Mouse (Mus musculus) testis, adult 2 months (tissue): ENCODE data around the gene Saal1. TPM values are rescaled to one million over a fixed set of nuclear protein-coding genes. Genes with fewer than 3 reads are reported as not detected.
"Not testable (repeated sequence)": the region's sequence is repeated elsewhere in the genome, so short reads cannot be mapped to it uniquely, and the experiment has no call there.

Source experiments
- H3K27ac ChIP-seq: fragments of 200-500 bp; 2 replicates; pipeline ENCODE4 v1.5.1; 2012; ENCODE audit warnings: low read depth, low read length; ENCODE audit not compliant: control insufficient read depth, insufficient read depth
- H3K27me3 ChIP-seq: fragments of 200-500 bp; 2 replicates; pipeline ENCODE4 v1.6.1; 2012; ENCODE audit warnings: mild to moderate bottlenecking, low read length, moderate library complexity; ENCODE audit not compliant: control insufficient read depth, insufficient read depth
- H3K36me3 ChIP-seq: fragments of 200-500 bp; 2 replicates; pipeline ENCODE4 v1.6.1; 2012; ENCODE audit warnings: mild to moderate bottlenecking, low read length; ENCODE audit not compliant: control insufficient read depth, insufficient read depth
- H3K4me1 ChIP-seq: fragments of 200-500 bp; 2 replicates; pipeline ENCODE4 v1.6.1; 2012; ENCODE audit warnings: low read length; ENCODE audit not compliant: control insufficient read depth, insufficient read depth
- H3K4me3 ChIP-seq: fragments of 200-500 bp; 2 replicates; pipeline ENCODE4 v1.5.1; 2012; ENCODE audit warnings: low read depth, mild to moderate bottlenecking, low read length, moderate library complexity, mixed read lengths; ENCODE audit not compliant: control insufficient read depth
- CTCF ChIP-seq: fragments of 200-500 bp; IDR thresholded peaks from 2 replicates; pipeline ENCODE4 v1.5.1; 2012; ENCODE audit warnings: low read depth, mild to moderate bottlenecking, inconsistent platforms, low read length, moderate library complexity; ENCODE audit not compliant: control insufficient read depth, insufficient read depth, insufficient replicate concordance
- POLR2A ChIP-seq: fragments of 200-500 bp; IDR thresholded peaks from 2 replicates; pipeline ENCODE4 v1.6.1; 2012; ENCODE audit warnings: low read depth, mild to moderate bottlenecking, inconsistent platforms, low read length, moderate library complexity; ENCODE audit not compliant: control insufficient read depth
- polyA plus RNA-seq: library from polyadenylated mRNA; depleted of rRNA; stranded (reverse); fragments of >200 nt; gene quantifications from 2 replicates; pipeline ENCODE4 v1.2.3, GENCODE M21; 2012

Saal1 gene
- polyA plus RNA-seq, 1 experiment, result 9.5 TPM

DNA sequence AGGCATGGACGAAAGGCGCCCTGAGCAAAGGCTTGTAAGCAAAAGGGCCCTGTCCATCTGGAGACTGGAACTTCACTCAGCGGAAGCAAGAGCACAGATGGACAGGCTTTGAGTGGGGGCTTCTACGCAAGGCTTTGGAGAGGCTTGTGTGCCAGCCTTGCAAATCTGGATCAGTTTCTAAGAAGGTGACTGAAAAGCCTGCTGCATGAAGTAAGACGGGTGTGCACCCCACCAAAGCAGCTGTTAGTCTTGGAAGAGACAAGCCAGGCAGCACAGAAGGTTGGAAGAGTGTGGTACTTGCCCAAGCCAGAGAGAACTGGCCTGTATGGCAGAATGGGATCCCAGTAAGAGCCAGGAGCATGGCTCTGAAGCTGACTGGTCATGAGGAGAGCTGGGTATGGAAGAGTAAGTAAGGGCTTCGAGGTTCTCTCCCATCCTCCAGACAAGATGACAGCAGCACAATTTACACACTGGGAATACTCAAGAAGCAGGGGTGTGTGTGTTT is 9.9 kb downstream of the Saal1 start:
- no peak overlapping the region for H3K27ac ChIP-seq
- no peaks in the 10 kb centered on the region for H3K4me1 ChIP-seq
- no peaks in the 10 kb centered on the region for H3K27me3 ChIP-seq
- no peak overlapping the region for H3K4me3 ChIP-seq
- H3K36me3 ChIP-seq, result peaks cover 3% of the 10 kb centered on the region
- TF ChIP-seq CTCF (no peak), POLR2A (no peak)

DNA sequence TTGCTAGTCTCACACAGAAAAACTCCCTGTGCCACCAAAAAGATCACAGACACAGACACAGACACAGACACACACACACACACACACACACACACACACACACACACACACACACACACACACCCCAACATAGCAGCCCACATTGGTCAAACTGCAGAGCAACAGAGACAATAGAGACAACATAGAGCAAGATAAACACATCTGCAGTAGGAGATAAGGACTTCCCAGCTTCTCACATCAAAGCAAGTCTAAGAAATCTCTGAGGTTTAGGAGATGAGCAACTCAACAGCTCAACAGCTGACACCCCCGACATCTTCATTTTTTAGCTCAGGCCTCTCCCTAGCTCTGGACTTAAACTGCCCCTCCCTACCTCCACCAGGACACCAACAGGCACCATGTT is 13.7 kb downstream of the Saal1 start:
- Histone ChIP-seq H3K27ac (no peak overlapping the region), H3K4me1 (no peaks in the 10 kb centered on the region), H3K27me3 (no peaks in the 10 kb centered on the region), H3K36me3 (peaks cover 6% of the 10 kb centered on the region), H3K4me3 (no peak overlapping the region)
- TF ChIP-seq POLR2A (no peak), CTCF (no peak)

DNA sequence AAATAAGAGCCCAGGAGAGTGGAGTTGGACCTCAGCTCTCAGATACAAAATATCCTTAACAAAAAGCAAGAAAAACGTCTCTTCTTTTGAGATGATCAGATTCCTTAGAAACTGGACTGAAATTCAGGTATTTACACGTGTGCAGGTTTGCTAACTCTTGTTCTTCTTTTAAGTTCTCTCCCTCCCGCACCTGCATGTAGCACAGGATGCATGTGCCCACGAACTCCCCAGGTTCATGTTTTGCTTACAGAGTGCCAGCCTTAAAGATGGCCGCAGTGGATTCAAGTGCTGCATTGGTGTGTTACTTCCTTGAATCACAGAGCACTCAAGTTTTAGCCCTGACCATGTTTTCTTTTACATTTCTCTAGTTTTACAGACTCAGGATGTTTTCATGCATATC is 23.7 kb downstream of the Saal1 start:
- H3K27ac ChIP-seq, result no peak overlapping the region
- H3K27me3 ChIP-seq, result no peaks in the 10 kb centered on the region
- no peaks in the 10 kb centered on the region; the same call in 1 of the 2 replicates for H3K36me3 ChIP-seq
- TF ChIP-seq POLR2A (no peak), CTCF (no peak)
- H3K4me1 ChIP-seq, result no peaks in the 10 kb centered on the region
- H3K4me3 ChIP-seq, result no peak overlapping the region

DNA sequence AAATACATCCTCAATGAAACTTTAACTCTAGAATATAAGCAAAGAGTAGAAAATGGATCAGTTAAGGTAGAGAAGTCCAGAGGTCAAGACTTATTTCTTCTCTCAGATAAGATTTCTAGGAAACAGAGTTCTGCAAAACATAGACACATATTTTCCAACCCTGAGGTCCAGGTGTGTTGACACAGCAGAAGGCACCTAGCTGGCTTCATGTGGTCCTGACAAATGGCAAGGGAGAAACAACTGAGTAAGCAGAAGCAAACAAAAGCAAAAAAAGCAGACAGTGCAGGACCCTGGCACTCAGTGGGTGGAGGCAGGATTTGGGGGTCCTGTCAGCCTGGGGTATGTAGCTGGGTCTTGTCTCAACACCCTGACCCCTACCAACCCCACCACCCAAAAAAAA is 29.7 kb downstream of the Saal1 start:
- no peaks in the 10 kb centered on the region for H3K36me3 ChIP-seq
- H3K27ac ChIP-seq, result no peak overlapping the region
- H3K4me1 ChIP-seq, result no peaks in the 10 kb centered on the region
- TF ChIP-seq POLR2A (no peak), CTCF (no peak)
- no peaks in the 10 kb centered on the region for H3K27me3 ChIP-seq
- H3K4me3 ChIP-seq, result no peak overlapping the region

DNA sequence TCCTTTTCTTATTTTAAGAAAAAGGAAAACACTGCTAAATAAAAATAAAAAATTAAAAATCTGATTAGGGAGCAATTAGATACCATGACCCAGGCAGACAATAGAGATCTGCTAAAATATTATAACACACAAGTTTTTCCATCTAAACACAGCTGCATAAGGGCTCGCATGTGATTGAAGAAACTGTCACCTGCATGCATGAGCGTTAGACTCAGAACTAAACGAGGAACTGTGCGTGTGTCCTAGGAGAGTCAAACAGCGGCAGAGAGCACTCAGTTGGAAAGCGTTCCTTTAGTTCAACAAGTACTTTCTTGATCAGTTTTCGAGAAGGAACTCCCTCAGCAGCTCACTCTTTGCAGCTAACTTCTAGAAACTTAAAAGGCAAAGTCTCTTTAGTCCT is 31.4 kb downstream of the Saal1 start:
- H3K4me1 ChIP-seq, H3K4me3 ChIP-seq, H3K36me3 ChIP-seq, H3K27ac ChIP-seq, H3K27me3 ChIP-seq: not testable (repeated sequence)

DNA sequence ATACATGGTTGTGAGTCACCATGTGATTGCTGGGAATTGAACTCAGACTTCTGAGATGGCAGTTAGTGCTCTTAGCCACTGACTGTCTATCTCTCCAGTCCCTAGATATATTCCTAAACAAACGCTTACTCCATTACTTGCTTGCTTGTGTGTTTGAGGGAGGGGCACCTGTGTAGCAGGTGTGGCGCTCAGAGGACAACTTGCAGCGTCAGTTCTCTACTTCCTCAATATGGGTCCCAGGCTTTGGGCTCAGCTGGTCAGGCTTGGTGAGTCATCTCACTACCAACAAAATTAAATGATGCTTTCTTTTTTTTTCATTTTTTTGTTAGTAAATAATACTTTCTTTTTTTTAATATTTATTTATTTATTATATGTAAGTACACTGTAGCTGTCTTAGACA is 32.1 kb downstream of the Saal1 start:
- TF ChIP-seq CTCF (no peak), POLR2A (no peak)
- no peaks in the 10 kb centered on the region for H3K27me3 ChIP-seq
- H3K27ac ChIP-seq, result no peak overlapping the region
- no peaks in the 10 kb centered on the region for H3K36me3 ChIP-seq
- no peak overlapping the region for H3K4me3 ChIP-seq
- no peaks in the 10 kb centered on the region for H3K4me1 ChIP-seq

DNA sequence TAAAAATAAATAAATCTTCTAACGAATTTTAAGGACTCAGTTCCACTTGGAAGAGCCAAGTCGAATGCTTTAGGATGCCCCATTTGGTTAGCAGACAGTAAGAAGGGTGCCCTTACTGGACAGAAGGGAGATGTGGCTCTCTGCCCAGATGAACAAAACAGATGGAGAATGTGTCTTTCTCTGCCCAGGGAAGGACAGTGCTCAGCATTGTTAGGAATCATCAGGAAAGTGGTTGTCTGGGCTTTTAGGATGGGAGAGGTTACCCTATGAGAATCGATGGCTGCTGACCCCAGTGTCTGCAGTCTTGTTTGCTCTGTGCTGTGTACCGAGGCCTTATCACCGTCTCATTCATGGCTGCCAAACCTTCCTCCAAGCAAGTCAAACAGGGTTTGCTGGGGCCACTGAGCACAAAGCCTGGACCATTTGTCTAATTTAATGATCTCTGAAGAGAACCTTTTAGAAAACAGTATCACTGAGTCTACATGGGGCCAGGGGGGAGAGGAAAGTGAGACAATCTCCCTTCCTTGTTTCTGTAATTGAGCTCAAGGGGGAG is 33.6 kb downstream of the Saal1 start:
- H3K27me3 ChIP-seq, result no peaks in the 10 kb centered on the region
- H3K4me3 ChIP-seq, result no peak overlapping the region
- H3K27ac ChIP-seq, result no peak overlapping the region
- TF ChIP-seq CTCF (no peak), POLR2A (no peak)
- H3K36me3 ChIP-seq, result no peaks in the 10 kb centered on the region
- no peaks in the 10 kb centered on the region for H3K4me1 ChIP-seq

DNA sequence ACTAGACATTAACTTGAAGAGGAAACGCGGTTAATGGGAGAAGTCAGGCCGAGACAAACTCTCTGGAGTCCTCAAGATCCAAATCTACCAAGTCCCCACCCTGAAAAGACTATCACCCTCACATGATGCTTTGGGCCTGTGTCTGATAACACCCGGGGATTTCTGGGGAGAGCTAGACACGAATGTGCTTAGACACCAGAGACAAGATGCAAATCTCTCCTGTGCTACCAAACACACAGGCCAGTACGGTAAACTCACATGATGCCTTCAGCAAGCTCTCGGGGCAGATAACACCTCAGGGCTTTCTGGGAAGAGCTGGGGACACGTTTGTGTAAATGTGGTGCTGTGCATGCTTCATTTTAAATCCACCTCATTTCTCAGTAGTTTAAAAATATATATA is 34.6 kb downstream of the Saal1 start:
- TF ChIP-seq CTCF (no peak), POLR2A (no peak)
- Histone ChIP-seq H3K36me3 (no peaks in the 10 kb centered on the region), H3K27ac (no peak overlapping the region), H3K27me3 (no peaks in the 10 kb centered on the region), H3K4me1 (no peaks in the 10 kb centered on the region), H3K4me3 (no peak overlapping the region)
